Mouse (Mus musculus) G1E (cell line): ENCODE measurements around the gene Gpr84. TPM values are rescaled to one million over a fixed set of nuclear protein-coding genes. Genes with fewer than 3 reads are reported as not detected.
A peak's percentile ranks its signal among the peaks of the same experiment; 100 is the strongest.

Experiments used
- ATAC-seq: 2 replicates; pipeline ENCODE4 v1.8.0; 2016; ENCODE audit warnings: mild to moderate bottlenecking; ENCODE audit not compliant: insufficient number of reproducible peaks, poor library complexity, low FRiP score, severe bottlenecking; ENCODE audit errors: extremely low read depth
- DNase-seq: peaks from one replicate; pipeline ENCODE4 v3.0.0; 2012; ENCODE audit warnings: low spot score
- H3K27me3 ChIP-seq: 2 replicates; pipeline ENCODE4 v1.6.1; 2012; ENCODE audit warnings: mild to moderate bottlenecking, low read length, inconsistent platforms; ENCODE audit not compliant: insufficient read depth
- H3K36me3 ChIP-seq: replicated peaks from 2 replicates; pipeline ENCODE3; 2012; ENCODE audit warnings: mild to moderate bottlenecking, inconsistent platforms
- H3K4me1 ChIP-seq: 2 replicates; pipeline ENCODE4 v1.6.1; 2012; ENCODE audit warnings: low read depth, low read length, inconsistent platforms, mixed read lengths; ENCODE audit not compliant: insufficient read depth
- H3K4me3 ChIP-seq: 2 replicates; pipeline ENCODE4 v1.5.1; 2012; ENCODE audit warnings: low read depth, mild to moderate bottlenecking, inconsistent platforms, low read length, moderate library complexity, mixed read lengths
- H3K9me3 ChIP-seq: replicated peaks from 2 replicates; pipeline ENCODE4 v1.6.1; 2012; ENCODE audit warnings: inconsistent platforms
- CTCF ChIP-seq: IDR thresholded peaks from 2 replicates; pipeline ENCODE4 v1.5.1; 2012; ENCODE audit warnings: low read depth, low read length, inconsistent platforms, mixed read lengths
- GATA1 ChIP-seq: IDR thresholded peaks from 2 replicates; pipeline ENCODE4 v1.6.1; 2012; ENCODE audit warnings: borderline replicate concordance, low read length, inconsistent platforms, mixed read lengths
- GATA2 ChIP-seq: IDR thresholded peaks from 2 replicates; pipeline ENCODE4 v1.6.1; 2012; ENCODE audit warnings: low read depth, low read length, inconsistent platforms, borderline replicate concordance
- POLR2AphosphoS5 ChIP-seq: IDR thresholded peaks from 2 replicates; pipeline ENCODE4 v1.6.1; 2012; ENCODE audit warnings: low read depth, low read length, inconsistent platforms; ENCODE audit not compliant: insufficient replicate concordance
- TAL1 ChIP-seq: conservative IDR thresholded peaks from 2 replicates; pipeline ENCODE4 v1.6.1; 2012; ENCODE audit warnings: low read depth, low read length, inconsistent platforms, mixed read lengths
- polyA plus RNA-seq: library from polyadenylated mRNA; stranded (reverse); fragments of >175 nt; gene quantifications from 2 replicates; pipeline ENCODE4 v1.2.3, GENCODE M21; 2012
- total RNA-seq, 2 experiments: library from RNA; stranded (forward) in 1 of 2; stranded (reverse) in 1 of 2; fragments of 200-1000 nt in 1 of 2; fragments of >200 nt in 1 of 2; fragmentation: Nextera tagmentation in 1 of 2; gene quantifications; 2 replicates each; pipeline ENCODE4 v1.2.3; 2014 to 2017

Gpr84 gene
- total and polyA plus RNA-seq, 3 experiments: not detected

DNA sequence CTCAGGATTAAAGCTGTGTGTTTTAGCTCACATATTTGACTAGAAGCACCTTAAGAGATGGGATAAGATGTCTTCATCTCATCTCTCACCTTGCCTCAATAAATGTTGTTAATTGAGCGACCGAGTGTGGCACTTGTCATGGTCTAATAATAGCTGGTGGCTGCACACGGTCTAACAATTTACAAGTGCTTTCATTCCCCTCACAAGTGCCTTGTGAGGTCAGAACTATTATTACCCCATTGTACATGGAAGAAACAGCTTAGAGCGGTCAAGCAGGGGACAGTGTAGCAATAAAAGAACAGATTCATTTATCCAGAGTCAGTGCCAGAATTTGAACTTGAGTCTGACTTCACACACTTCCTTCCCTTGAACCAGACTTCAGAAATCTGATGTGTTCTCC is 45.0 kb upstream of the Gpr84 start:
- Histone ChIP-seq H3K9me3 (no peaks in the 10 kb centered on the region), H3K4me3 (no peak overlapping the region), H3K4me1 (peaks cover 9% of the 10 kb centered on the region; the same call in 1 of the 2 replicates), H3K27me3 (peaks cover 50% of the 10 kb centered on the region), H3K36me3 (peaks cover 98% of the 10 kb centered on the region)
- DNase-seq (no peak), ATAC-seq (no peak)
- TF ChIP-seq TAL1: no peak
- TF ChIP-seq GATA1: no peak
- TF ChIP-seq POLR2AphosphoS5: no peak
- TF ChIP-seq CTCF: no peak
- no peak for TF ChIP-seq GATA2

- TF ChIP-seq GATA1: no peak
- no peak for TF ChIP-seq POLR2AphosphoS5
- TF ChIP-seq TAL1: no peak
- TF ChIP-seq CTCF: no peak
- no peak for TF ChIP-seq GATA2
- H3K4me1 ChIP-seq: peaks cover 9% of the 10 kb centered on the region; the same call in 1 of the 2 replicates
- H3K36me3 ChIP-seq: peaks cover 98% of the 10 kb centered on the region
- H3K27me3 ChIP-seq: peaks cover 55% of the 10 kb centered on the region
- H3K4me3 ChIP-seq: no peak overlapping the region
- H3K9me3 ChIP-seq: no peaks in the 10 kb centered on the region
- DNase-seq (no peak), ATAC-seq (no peak)
These were observed 44.3 kb upstream of the Gpr84 start for GRCm38 (mm10) chr15:103354690-103355089.

GRCm38 (mm10) chr15:103353511-103354256 is 43.3 kb upstream of the Gpr84 start:
- TF ChIP-seq GATA2 (no peak), CTCF (no peak), GATA1 (no peak), TAL1 (no peak), POLR2AphosphoS5 (no peak)
- Histone ChIP-seq H3K27me3 (peaks cover 58% of the 10 kb centered on the region), H3K36me3 (peaks cover 99% of the 10 kb centered on the region), H3K4me3 (no peak overlapping the region), H3K4me1 (0 out of 2 replicates have a peak, but pooled peaks cover 2% of the 10 kb centered on the region), H3K9me3 (no peaks in the 10 kb centered on the region)
- DNase-seq (no peak), ATAC-seq (no peak)

DNA sequence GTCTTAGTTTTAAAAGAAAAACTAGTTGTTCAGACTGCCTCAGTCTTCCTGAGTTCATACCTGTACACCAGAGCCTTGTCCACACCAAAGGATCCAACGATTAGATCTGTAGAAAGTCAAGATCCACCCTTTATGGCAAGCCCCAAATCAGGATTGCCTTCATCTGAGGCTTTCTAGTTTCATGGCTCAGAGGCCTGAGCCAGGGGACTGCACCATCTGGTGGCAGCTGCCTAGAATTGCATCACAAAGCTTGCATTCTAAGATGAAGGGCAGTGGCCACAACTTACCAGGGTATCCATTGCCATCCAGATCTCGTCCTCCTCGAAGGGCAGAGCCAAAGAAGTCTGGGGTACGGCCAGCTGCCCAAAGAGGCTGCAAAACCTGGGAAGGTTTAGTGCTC is 42.4 kb upstream of the Gpr84 start:
- TF ChIP-seq GATA2: no peak
- peak; percentile 89 for TF ChIP-seq CTCF
- Histone ChIP-seq H3K27me3 (peaks cover 56% of the 10 kb centered on the region), H3K36me3 (peaks cover 98% of the 10 kb centered on the region), H3K4me3 (no peak overlapping the region), H3K4me1 (0 out of 2 replicates have a peak, but pooled peaks cover 2% of the 10 kb centered on the region), H3K9me3 (no peaks in the 10 kb centered on the region)
- ATAC-seq (peak; percentile 57; the same call in 1 of the 2 replicates), DNase-seq (no peak)

- DNase-seq (peak; percentile 79), ATAC-seq (0 out of 2 replicates have a peak, but pooled peaks have one; percentile 55)
- no peaks in the 10 kb centered on the region for H3K9me3 ChIP-seq
- H3K4me3 ChIP-seq: no peak overlapping the region
- peaks cover 43% of the 10 kb centered on the region for H3K27me3 ChIP-seq
- peaks cover 26% of the 10 kb centered on the region for H3K4me1 ChIP-seq
- peaks cover 96% of the 10 kb centered on the region for H3K36me3 ChIP-seq
- TF ChIP-seq GATA2 (no peak), TAL1 (no peak), CTCF (no peak), POLR2AphosphoS5 (no peak), GATA1 (no peak)
These were observed 36.9 kb upstream of the Gpr84 start for GRCm38 (mm10) chr15:103347275-103347684.

DNA sequence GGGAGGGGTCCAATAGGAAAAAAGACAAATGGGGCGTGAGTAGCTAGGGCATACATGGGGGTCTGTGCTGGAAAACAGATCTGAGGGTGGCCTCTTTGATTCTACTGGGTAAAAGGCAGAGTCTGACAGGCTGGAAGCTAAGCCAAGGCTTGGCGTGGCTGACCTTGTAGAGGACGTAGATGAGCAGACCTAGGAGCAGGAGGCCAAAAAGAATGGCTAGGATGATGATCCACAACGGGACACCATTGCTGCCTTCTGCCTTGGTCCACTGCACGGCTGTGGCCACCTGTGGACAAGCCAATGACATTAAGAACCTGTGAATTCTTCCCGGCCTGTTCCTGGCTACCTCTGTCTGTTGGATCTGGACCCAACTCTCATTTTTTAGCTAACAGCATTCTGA is 35.4 kb upstream of the Gpr84 start:
- no peak for TF ChIP-seq TAL1
- TF ChIP-seq GATA1: no peak
- no peak for TF ChIP-seq CTCF
- no peak for TF ChIP-seq POLR2AphosphoS5
- no peak for TF ChIP-seq GATA2
- peaks cover 41% of the 10 kb centered on the region for H3K4me1 ChIP-seq
- no peak overlapping the region for H3K4me3 ChIP-seq
- H3K36me3 ChIP-seq: peaks cover 86% of the 10 kb centered on the region
- DNase-seq (no peak), ATAC-seq (no peak)
- H3K9me3 ChIP-seq: no peaks in the 10 kb centered on the region
- H3K27me3 ChIP-seq: peaks cover 35% of the 10 kb centered on the region
